Mouse (Mus musculus) ES-E14 (cell line): ENCODE results near the gene Mt3.

Experiments used
- CHD2 ChIP-seq: IDR thresholded peaks from 2 replicates; pipeline ENCODE4 v1.6.1; 2014; ENCODE audit warnings: mild to moderate bottlenecking, low read depth, low read length, inconsistent platforms
- HCFC1 ChIP-seq: IDR thresholded peaks from 2 replicates; pipeline ENCODE4 v1.6.1; 2012; ENCODE audit warnings: low read length, inconsistent platforms, borderline replicate concordance; ENCODE audit not compliant: insufficient read depth
- MAFK ChIP-seq: IDR thresholded peaks from 2 replicates; pipeline ENCODE4 v1.6.1; 2014; ENCODE audit warnings: mild to moderate bottlenecking, low read depth, low read length, inconsistent platforms; ENCODE audit not compliant: insufficient read depth
- ZC3H11A ChIP-seq: IDR thresholded peaks from 2 replicates; pipeline ENCODE4 v1.6.1; 2012; ENCODE audit warnings: low read depth, mild to moderate bottlenecking, inconsistent platforms, low read length, borderline replicate concordance
- ZNF384 ChIP-seq: IDR thresholded peaks from 2 replicates; pipeline ENCODE4 v1.6.1; 2012; ENCODE audit warnings: low read depth, low read length, inconsistent platforms

GRCm38 (mm10) chr8:94135556-94135955 is 16.9 kb upstream of the Mt3 start:
- TF ChIP-seq CHD2 (no peak), ZC3H11A (no peak), MAFK (no peak), ZNF384 (no peak), HCFC1 (no peak)
